Mouse (Mus musculus): ENCODE data around the gene Pttg1. TPM values are rescaled to one million over a fixed set of nuclear protein-coding genes. Genes with fewer than 3 reads are reported as not detected.

The Pttg1 gene
- total RNA-seq, 2 experiments from 2014 or later = 12.5 to 14.0 TPM

- intact Hi-C loops (cut with DNase I) = no loop called here
- no peak for DNase-seq
Observed at GRCm38 (mm10) chr11:43377083-43377850, 48.8 kb downstream of the Pttg1 start.

GRCm38 (mm10) chr11:43376598-43376997 is 49.5 kb downstream of the Pttg1 start:
- intact Hi-C loops (cut with DNase I) = no loop called here
- DNase-seq = no peak

DNA sequence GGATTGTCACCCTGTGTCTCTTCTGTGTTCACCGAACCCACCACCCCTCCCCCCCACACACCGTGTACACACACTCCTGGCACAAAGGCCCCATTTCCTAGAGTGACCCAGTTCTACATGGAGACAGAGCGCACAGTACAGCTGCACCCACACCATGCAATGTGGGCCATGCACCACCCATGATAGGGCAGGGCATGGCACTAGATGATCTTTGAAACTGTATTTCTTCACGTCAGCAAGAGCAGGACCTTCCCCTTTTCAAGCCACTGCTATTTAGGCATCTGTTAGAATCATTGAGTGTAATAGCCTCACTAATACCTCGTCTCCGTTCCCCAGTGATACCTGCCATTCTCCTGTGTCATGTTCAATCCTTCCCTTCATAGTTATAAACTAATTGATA is 51.1 kb downstream of the Pttg1 start:
- intact Hi-C loops (cut with DNase I) = no loop called here
- no peak for DNase-seq

DNA sequence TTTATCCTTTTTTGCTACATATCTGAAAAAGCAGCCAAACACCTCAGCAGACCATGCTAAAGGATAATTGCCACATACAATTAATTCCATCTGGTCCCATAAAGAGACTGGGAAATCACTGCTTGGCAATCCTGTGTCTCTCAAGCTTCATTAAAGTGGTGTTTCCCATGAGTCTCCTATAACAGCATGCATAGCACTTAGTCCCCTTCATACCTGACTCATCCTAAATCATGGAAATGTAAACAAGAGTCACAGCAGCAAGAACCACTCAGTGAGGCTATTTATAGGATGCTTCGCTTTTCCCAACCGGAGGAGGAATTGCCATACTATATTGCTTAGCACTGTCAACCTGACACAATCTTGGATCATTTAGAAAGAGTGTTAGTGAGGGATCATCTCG is 52.7 kb downstream of the Pttg1 start:
- no peak for DNase-seq
- intact Hi-C loops (cut with DNase I) = no loop called here

DNA sequence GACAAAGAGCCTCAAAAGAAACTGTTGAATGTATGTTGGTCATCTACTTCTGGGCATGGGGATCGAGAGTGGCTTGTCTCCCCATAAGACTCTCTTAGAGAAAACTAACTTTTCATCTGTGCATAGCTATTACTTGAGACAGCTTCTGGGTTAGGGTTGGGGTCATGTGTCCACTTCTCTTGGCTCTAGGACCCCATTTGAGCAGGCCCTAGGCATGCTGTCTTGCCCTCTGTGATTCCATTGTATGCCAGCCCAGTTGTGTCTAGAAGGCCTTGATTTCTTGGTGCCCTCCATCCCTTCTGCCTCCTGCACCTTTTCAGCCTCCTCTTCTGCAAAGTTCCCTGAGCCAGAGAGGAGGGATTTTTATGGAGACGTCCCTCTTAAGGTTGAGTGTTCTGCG is 54.2 kb downstream of the Pttg1 start:
- intact Hi-C loops (cut with DNase I) = no loop called here
- no peak for DNase-seq

Small RNA genes lying within 50 kb of the gene (microRNA-seq; reads per million reads assigned to microRNA genes)
- 632 reads per million, percentile 71 among the genes with 10 or more reads in this experiment for gene Mir146

Other genes starting within 250 kb of the Pttg1 start
- 10 to 100 TPM; 36.6 to 41.8 TPM for gene Slu7, start 7.5 kb upstream of the Pttg1 start, total RNA-seq (2021)
- 10 to 100 TPM; 11.7 to 13.7 TPM for gene C1qtnf2, start 48.0 kb upstream of the Pttg1 start, total RNA-seq (2021)
- 1 to 10 TPM; 4.8 to 5.3 TPM for gene Ccnjl, start 102.5 kb upstream of the Pttg1 start, total RNA-seq (2021)
- gene 4933415A04Rik, start 160.8 kb upstream of the Pttg1 start, total RNA-seq (2021) = 1 to 10 TPM; 1.7 to 2.2 TPM
- gene Fabp6, start 175.3 kb upstream of the Pttg1 start, total RNA-seq (2021) = not detected